Mouse (Mus musculus): ENCODE data around the gene Rars2. TPM values are rescaled to one million over a fixed set of nuclear protein-coding genes. Genes with fewer than 3 reads are reported as not detected.
A peak's percentile ranks its signal among the peaks of the same experiment; 100 is the strongest.
"Not testable (repeated sequence)": the region's sequence is repeated elsewhere in the genome, so short reads cannot be mapped to it uniquely, and the experiment has no call there.

Gene Rars2
- polyA plus RNA-seq (2015; fragmentation: Nextera tagmentation; extraction: Ambion mirVana), result 58.5 and 59.2 TPM in 2 replicates

GRCm38 (mm10) chr4:34614630-34615094, at the start of gene Rars2, which contains the start of gene Orc3:
Gene Rars2 (plus strand): TSS chr4:34614957.
Gene Orc3 (minus strand): TSS chr4:34614944.
- Histone ChIP-seq H3K9ac (ENCODE audit: low read length) (peak within 1 kb of the TSS; percentile 94), H3K27me3 (ENCODE audit: control insufficient read depth, insufficient read depth, low read depth, low read length) (no peaks in the 10 kb centered on the region), H3K9me3 (ENCODE audit: control insufficient read depth, low read length) (no peaks in the 10 kb centered on the region), H3K4me3 (ENCODE audit: low read length) (peak within 1 kb of the TSS; percentile 89), H3K27ac (ENCODE audit: low read length) (peak within 1 kb of the TSS; percentile 92), H3K4me2 (ENCODE audit: low read depth, low read length) (peak within 1 kb of the TSS; percentile 64), H3K4me1 (replicated peaks; ENCODE audit: control insufficient read depth, insufficient read depth, low read length) (peaks cover 15% of the 10 kb centered on the region), H3K36me3 (ENCODE audit: control insufficient read depth, insufficient read depth, low read length) (no peaks in the 10 kb centered on the region)
- ATAC-seq (ENCODE audit: low read depth), result peak; percentile 99
- WGBS, result under 1% methylated on average over 38 of the region's 42 CpGs

- Histone ChIP-seq H3K4me1 (replicated peaks; ENCODE audit: control insufficient read depth, insufficient read depth, low read length) (no peaks in the 10 kb centered on the region), H3K4me2 (ENCODE audit: low read depth, low read length) (no peak overlapping the region), H3K27ac (ENCODE audit: low read length) (no peak overlapping the region), H3K27me3 (ENCODE audit: control insufficient read depth, insufficient read depth, low read depth, low read length) (no peaks in the 10 kb centered on the region), H3K9me3 (ENCODE audit: control insufficient read depth, low read length) (no peaks in the 10 kb centered on the region), H3K9ac (ENCODE audit: low read length) (no peak overlapping the region), H3K36me3 (ENCODE audit: control insufficient read depth, insufficient read depth, low read length) (peaks cover 36% of the 10 kb centered on the region), H3K4me3 (ENCODE audit: low read length) (no peak overlapping the region)
- ATAC-seq (ENCODE audit: low read depth), result no peak
- WGBS, result 83% methylated on average over 6 of the region's 6 CpGs
These were observed 48.5 kb upstream of the Rars2 start for GRCm38 (mm10) chr4:34566226-34566625.

- Histone ChIP-seq H3K36me3 (ENCODE audit: control insufficient read depth, insufficient read depth, low read length) (peaks cover 60% of the 10 kb centered on the region), H3K9me3 (ENCODE audit: control insufficient read depth, low read length) (no peaks in the 10 kb centered on the region), H3K4me1 (replicated peaks; ENCODE audit: control insufficient read depth, insufficient read depth, low read length) (no peaks in the 10 kb centered on the region), H3K27me3 (ENCODE audit: control insufficient read depth, insufficient read depth, low read depth, low read length) (no peaks in the 10 kb centered on the region), H3K4me3 (ENCODE audit: low read length) (no peak overlapping the region), H3K4me2 (ENCODE audit: low read depth, low read length) (no peak overlapping the region), H3K27ac (ENCODE audit: low read length) (no peak overlapping the region), H3K9ac (ENCODE audit: low read length) (no peak overlapping the region)
- 73% methylated on average over 2 of the region's 2 CpGs for WGBS
- no peak for ATAC-seq (ENCODE audit: low read depth)
These were observed 41.9 kb upstream of the Rars2 start for GRCm38 (mm10) chr4:34572876-34573275.

- Histone ChIP-seq H3K4me2 (ENCODE audit: low read depth, low read length) (no peak overlapping the region), H3K9ac (ENCODE audit: low read length) (no peak overlapping the region), H3K9me3 (ENCODE audit: control insufficient read depth, low read length) (no peaks in the 10 kb centered on the region), H3K4me3 (ENCODE audit: low read length) (no peak overlapping the region), H3K27ac (ENCODE audit: low read length) (no peak overlapping the region), H3K4me1 (replicated peaks; ENCODE audit: control insufficient read depth, insufficient read depth, low read length) (no peaks in the 10 kb centered on the region), H3K36me3 (ENCODE audit: control insufficient read depth, insufficient read depth, low read length) (peaks cover 54% of the 10 kb centered on the region), H3K27me3 (ENCODE audit: control insufficient read depth, insufficient read depth, low read depth, low read length) (no peaks in the 10 kb centered on the region)
- no peak for ATAC-seq (ENCODE audit: low read depth)
- 95% methylated on average over 2 of the region's 2 CpGs for WGBS
These were observed 37.7 kb upstream of the Rars2 start for GRCm38 (mm10) chr4:34577028-34577427.

GRCm38 (mm10) chr4:34579215-34579614, 35.5 kb upstream of the Rars2 start:
- no peaks in the 10 kb centered on the region for H3K9me3 ChIP-seq (ENCODE audit: control insufficient read depth, low read length)
- ATAC-seq (ENCODE audit: low read depth), result no peak
- H3K9ac ChIP-seq (ENCODE audit: low read length), result no peak overlapping the region
- peaks cover 57% of the 10 kb centered on the region for H3K36me3 ChIP-seq (ENCODE audit: control insufficient read depth, insufficient read depth, low read length)
- 68% methylated on average over 1 of the region's 1 CpGs for WGBS
- no peaks in the 10 kb centered on the region for H3K4me1 ChIP-seq (replicated peaks; ENCODE audit: control insufficient read depth, insufficient read depth, low read length)
- H3K27me3 ChIP-seq (ENCODE audit: control insufficient read depth, insufficient read depth, low read depth, low read length), result no peaks in the 10 kb centered on the region
- no peak overlapping the region for H3K4me2 ChIP-seq (ENCODE audit: low read depth, low read length)
- H3K27ac ChIP-seq (ENCODE audit: low read length), result no peak overlapping the region
- H3K4me3 ChIP-seq (ENCODE audit: low read length), result no peak overlapping the region

GRCm38 (mm10) chr4:34581489-34581888, 33.3 kb upstream of the Rars2 start:
- H3K27ac ChIP-seq (ENCODE audit: low read length); H3K27me3 ChIP-seq (ENCODE audit: control insufficient read depth, insufficient read depth, low read depth, low read length); H3K9me3 ChIP-seq (ENCODE audit: control insufficient read depth, low read length); H3K4me3 ChIP-seq (ENCODE audit: low read length); H3K9ac ChIP-seq (ENCODE audit: low read length); ATAC-seq (ENCODE audit: low read depth); H3K4me2 ChIP-seq (ENCODE audit: low read depth, low read length); H3K4me1 ChIP-seq (replicated peaks; ENCODE audit: control insufficient read depth, insufficient read depth, low read length): not testable (repeated sequence)
- WGBS, result 75% methylated on average over 1 of the region's 1 CpGs
- peaks cover 49% of the 10 kb centered on the region for H3K36me3 ChIP-seq (ENCODE audit: control insufficient read depth, insufficient read depth, low read length)

GRCm38 (mm10) chr4:34581990-34582389, 32.8 kb upstream of the Rars2 start:
- Histone ChIP-seq H3K27me3 (ENCODE audit: control insufficient read depth, insufficient read depth, low read depth, low read length) (no peaks in the 10 kb centered on the region), H3K27ac (ENCODE audit: low read length) (no peak overlapping the region), H3K9me3 (ENCODE audit: control insufficient read depth, low read length) (no peaks in the 10 kb centered on the region), H3K4me1 (replicated peaks; ENCODE audit: control insufficient read depth, insufficient read depth, low read length) (no peaks in the 10 kb centered on the region), H3K4me2 (ENCODE audit: low read depth, low read length) (no peak overlapping the region), H3K9ac (ENCODE audit: low read length) (no peak overlapping the region), H3K4me3 (ENCODE audit: low read length) (no peak overlapping the region), H3K36me3 (ENCODE audit: control insufficient read depth, insufficient read depth, low read length) (peaks cover 45% of the 10 kb centered on the region)
- no peak for ATAC-seq (ENCODE audit: low read depth)
- WGBS, result 84% methylated on average over 7 of the region's 7 CpGs

- ATAC-seq (ENCODE audit: low read depth), result no peak
- peaks cover 42% of the 10 kb centered on the region for H3K36me3 ChIP-seq (ENCODE audit: control insufficient read depth, insufficient read depth, low read length)
- no peak overlapping the region for H3K27ac ChIP-seq (ENCODE audit: low read length)
- no peak overlapping the region for H3K4me3 ChIP-seq (ENCODE audit: low read length)
- H3K4me1 ChIP-seq (replicated peaks; ENCODE audit: control insufficient read depth, insufficient read depth, low read length), result no peaks in the 10 kb centered on the region
- WGBS, result 65% methylated on average over 5 of the region's 5 CpGs
- H3K27me3 ChIP-seq (ENCODE audit: control insufficient read depth, insufficient read depth, low read depth, low read length), result no peaks in the 10 kb centered on the region
- H3K9ac ChIP-seq (ENCODE audit: low read length), result no peak overlapping the region
- no peak overlapping the region for H3K4me2 ChIP-seq (ENCODE audit: low read depth, low read length)
- no peaks in the 10 kb centered on the region for H3K9me3 ChIP-seq (ENCODE audit: control insufficient read depth, low read length)
These were observed 32.3 kb upstream of the Rars2 start for GRCm38 (mm10) chr4:34582476-34582875.

- peaks cover 38% of the 10 kb centered on the region for H3K36me3 ChIP-seq (ENCODE audit: control insufficient read depth, insufficient read depth, low read length)
- no peak overlapping the region for H3K27ac ChIP-seq (ENCODE audit: low read length)
- 89% methylated on average over 3 of the region's 3 CpGs for WGBS
- no peak overlapping the region for H3K4me3 ChIP-seq (ENCODE audit: low read length)
- H3K4me2 ChIP-seq (ENCODE audit: low read depth, low read length), result no peak overlapping the region
- H3K4me1 ChIP-seq (replicated peaks; ENCODE audit: control insufficient read depth, insufficient read depth, low read length), result no peaks in the 10 kb centered on the region
- no peak for ATAC-seq (ENCODE audit: low read depth)
- no peaks in the 10 kb centered on the region for H3K9me3 ChIP-seq (ENCODE audit: control insufficient read depth, low read length)
- no peaks in the 10 kb centered on the region for H3K27me3 ChIP-seq (ENCODE audit: control insufficient read depth, insufficient read depth, low read depth, low read length)
- H3K9ac ChIP-seq (ENCODE audit: low read length), result no peak overlapping the region
These were observed 31.3 kb upstream of the Rars2 start for GRCm38 (mm10) chr4:34583427-34583826.
